Mouse (Mus musculus): ENCODE results near the gene Hs6st3. TPM values are rescaled to one million over a fixed set of nuclear protein-coding genes. Genes with fewer than 3 reads are reported as not detected.
"Not testable (repeated sequence)": the region's sequence is repeated elsewhere in the genome, so short reads cannot be mapped to it uniquely, and the experiment has no call there.

Hs6st3 gene
- polyA plus RNA-seq, 1 experiment from 2014 or later, result 1.2 TPM

- H3K27ac ChIP-seq (replicated peaks), result no peak overlapping the region
- H3K9ac ChIP-seq, result no peak overlapping the region
- 78% methylated on average over 3 of the region's 3 CpGs for WGBS
- H3K4me2 ChIP-seq, result no peak overlapping the region
- H3K9me3 ChIP-seq, result no peaks in the 10 kb centered on the region
- H3K4me3 ChIP-seq, result no peak overlapping the region
- no peak for ATAC-seq (ENCODE audit: low read depth)
- no peaks in the 10 kb centered on the region for H3K4me1 ChIP-seq (replicated peaks)
- no peaks in the 10 kb centered on the region for H3K36me3 ChIP-seq
- H3K27me3 ChIP-seq, result no peaks in the 10 kb centered on the region
Observed at GRCm38 (mm10) chr14:119255396-119255795, 117.3 kb downstream of the Hs6st3 start.

- Histone ChIP-seq H3K36me3 (no peaks in the 10 kb centered on the region), H3K4me3 (no peak overlapping the region), H3K9ac (no peak overlapping the region), H3K9me3 (no peaks in the 10 kb centered on the region), H3K4me1 (replicated peaks) (no peaks in the 10 kb centered on the region), H3K27me3 (no peaks in the 10 kb centered on the region), H3K27ac (replicated peaks) (no peak overlapping the region), H3K4me2 (no peak overlapping the region)
- ATAC-seq (ENCODE audit: low read depth), result no peak
- WGBS, result 87% methylated on average over 7 of the region's 7 CpGs
Observed at GRCm38 (mm10) chr14:119257072-119257471, 118.9 kb downstream of the Hs6st3 start.

- no peaks in the 10 kb centered on the region for H3K9me3 ChIP-seq
- H3K4me1 ChIP-seq (replicated peaks), result no peaks in the 10 kb centered on the region
- H3K36me3 ChIP-seq, result no peaks in the 10 kb centered on the region
- no peak overlapping the region for H3K27ac ChIP-seq (replicated peaks)
- no peak overlapping the region for H3K4me2 ChIP-seq
- H3K9ac ChIP-seq, result no peak overlapping the region
- no peak for ATAC-seq (ENCODE audit: low read depth)
- 66% methylated on average over 14 of the region's 14 CpGs for WGBS
- no peak overlapping the region for H3K4me3 ChIP-seq
- H3K27me3 ChIP-seq, result no peaks in the 10 kb centered on the region
Observed at GRCm38 (mm10) chr14:119260176-119260962, 122.2 kb downstream of the Hs6st3 start.

GRCm38 (mm10) chr14:119266334-119266733, 128.2 kb downstream of the Hs6st3 start:
- no peak for ATAC-seq (ENCODE audit: low read depth)
- 85% methylated on average over 7 of the region's 7 CpGs for WGBS
- H3K27ac ChIP-seq (replicated peaks), result no peak overlapping the region
- H3K4me1 ChIP-seq (replicated peaks), result no peaks in the 10 kb centered on the region
- H3K9ac ChIP-seq, result no peak overlapping the region
- H3K4me3 ChIP-seq, result no peak overlapping the region
- no peaks in the 10 kb centered on the region for H3K27me3 ChIP-seq
- no peak overlapping the region for H3K4me2 ChIP-seq
- H3K9me3 ChIP-seq, result no peaks in the 10 kb centered on the region
- H3K36me3 ChIP-seq, result no peaks in the 10 kb centered on the region

- Histone ChIP-seq H3K27ac (replicated peaks) (no peak overlapping the region), H3K9ac (no peak overlapping the region), H3K4me1 (replicated peaks) (no peaks in the 10 kb centered on the region), H3K9me3 (no peaks in the 10 kb centered on the region), H3K4me2 (no peak overlapping the region), H3K4me3 (no peak overlapping the region), H3K27me3 (no peaks in the 10 kb centered on the region), H3K36me3 (no peaks in the 10 kb centered on the region)
- no peak for ATAC-seq (ENCODE audit: low read depth)
- WGBS, result 75% methylated on average over 7 of the region's 7 CpGs
Observed at GRCm38 (mm10) chr14:119273088-119273487, 134.9 kb downstream of the Hs6st3 start.

- H3K36me3 ChIP-seq; H3K4me2 ChIP-seq; H3K9ac ChIP-seq; H3K27ac ChIP-seq (replicated peaks); H3K4me1 ChIP-seq (replicated peaks); H3K4me3 ChIP-seq; H3K9me3 ChIP-seq; H3K27me3 ChIP-seq; ATAC-seq (ENCODE audit: low read depth): not testable (repeated sequence)
- 91% methylated on average over 15 of the region's 15 CpGs for WGBS
Observed at GRCm38 (mm10) chr14:119278156-119278555, 140.0 kb downstream of the Hs6st3 start.

- Histone ChIP-seq H3K9me3 (no peaks in the 10 kb centered on the region), H3K27me3 (no peaks in the 10 kb centered on the region), H3K4me3 (no peak overlapping the region), H3K9ac (no peak overlapping the region), H3K36me3 (no peaks in the 10 kb centered on the region), H3K27ac (replicated peaks) (no peak overlapping the region), H3K4me1 (replicated peaks) (no peaks in the 10 kb centered on the region), H3K4me2 (no peak overlapping the region)
- 84% methylated on average over 3 of the region's 3 CpGs for WGBS
- ATAC-seq (ENCODE audit: low read depth), result no peak
Observed at GRCm38 (mm10) chr14:119283951-119284350, 145.8 kb downstream of the Hs6st3 start.

- H3K4me3 ChIP-seq, result no peak overlapping the region
Observed at GRCm38 (mm10) chr14:119289668-119290067, 151.5 kb downstream of the Hs6st3 start.

GRCm38 (mm10) chr14:119294071-119294470, 155.9 kb downstream of the Hs6st3 start:
- no peak overlapping the region for H3K4me2 ChIP-seq
- H3K36me3 ChIP-seq, result no peaks in the 10 kb centered on the region
- no peak overlapping the region for H3K4me3 ChIP-seq
- WGBS, result 83% methylated on average over 6 of the region's 6 CpGs
- H3K27me3 ChIP-seq, result no peaks in the 10 kb centered on the region
- H3K27ac ChIP-seq (replicated peaks), result no peak overlapping the region
- H3K9ac ChIP-seq, result no peak overlapping the region
- no peaks in the 10 kb centered on the region for H3K9me3 ChIP-seq
- H3K4me1 ChIP-seq (replicated peaks), result 0 out of 2 replicates have a peak, but pooled peaks cover 3% of the 10 kb centered on the region
- no peak for ATAC-seq (ENCODE audit: low read depth)

More at GRCm38 (mm10) chr14:119289668-119290067, 151.5 kb downstream of the Hs6st3 start:
- no peak overlapping the region for H3K27ac ChIP-seq (replicated peaks)
- ATAC-seq (ENCODE audit: low read depth), result no peak
- H3K9me3 ChIP-seq, result no peaks in the 10 kb centered on the region
- no peaks in the 10 kb centered on the region for H3K27me3 ChIP-seq
- no peaks in the 10 kb centered on the region for H3K4me1 ChIP-seq (replicated peaks)
- no peak overlapping the region for H3K4me2 ChIP-seq
- WGBS, result 62% methylated on average over 1 of the region's 1 CpGs
- no peak overlapping the region for H3K9ac ChIP-seq
- no peaks in the 10 kb centered on the region for H3K36me3 ChIP-seq

- no peak overlapping the region for H3K4me2 ChIP-seq
- no peaks in the 10 kb centered on the region for H3K36me3 ChIP-seq
- H3K27me3 ChIP-seq, result no peaks in the 10 kb centered on the region
- 77% methylated on average over 3 of the region's 3 CpGs for WGBS
- H3K27ac ChIP-seq (replicated peaks), result no peak overlapping the region
- ATAC-seq (ENCODE audit: low read depth), result no peak
- no peak overlapping the region for H3K9ac ChIP-seq
- no peaks in the 10 kb centered on the region for H3K4me1 ChIP-seq (replicated peaks)
- H3K9me3 ChIP-seq, result no peaks in the 10 kb centered on the region
- H3K4me3 ChIP-seq, result no peak overlapping the region
Observed at GRCm38 (mm10) chr14:119306461-119306860, 168.3 kb downstream of the Hs6st3 start.

GRCm38 (mm10) chr14:119318379-119318778, 180.2 kb downstream of the Hs6st3 start:
- Histone ChIP-seq H3K4me3 (no peak overlapping the region), H3K27ac (replicated peaks) (no peak overlapping the region), H3K4me2 (no peak overlapping the region), H3K27me3 (no peaks in the 10 kb centered on the region), H3K9ac (no peak overlapping the region), H3K4me1 (replicated peaks) (no peaks in the 10 kb centered on the region), H3K9me3 (no peaks in the 10 kb centered on the region), H3K36me3 (no peaks in the 10 kb centered on the region)
- no peak for ATAC-seq (ENCODE audit: low read depth)
- 93% methylated on average over 2 of the region's 2 CpGs for WGBS

- Histone ChIP-seq H3K4me3 (no peak overlapping the region), H3K4me1 (replicated peaks) (no peaks in the 10 kb centered on the region), H3K4me2 (no peak overlapping the region), H3K27me3 (no peaks in the 10 kb centered on the region), H3K36me3 (no peaks in the 10 kb centered on the region), H3K9me3 (no peaks in the 10 kb centered on the region), H3K9ac (no peak overlapping the region), H3K27ac (replicated peaks) (no peak overlapping the region)
- 76% methylated on average over 11 of the region's 11 CpGs for WGBS
- no peak for ATAC-seq (ENCODE audit: low read depth)
Observed at GRCm38 (mm10) chr14:119347236-119347635, 209.1 kb downstream of the Hs6st3 start.

GRCm38 (mm10) chr14:119361414-119361813, 223.3 kb downstream of the Hs6st3 start:
- Histone ChIP-seq H3K4me2 (no peak overlapping the region), H3K4me1 (replicated peaks) (no peaks in the 10 kb centered on the region), H3K27ac (replicated peaks) (no peak overlapping the region), H3K27me3 (no peaks in the 10 kb centered on the region), H3K4me3 (no peak overlapping the region), H3K9ac (no peak overlapping the region), H3K36me3 (no peaks in the 10 kb centered on the region), H3K9me3 (no peaks in the 10 kb centered on the region)
- ATAC-seq (ENCODE audit: low read depth), result no peak
- 94% methylated on average over 4 of the region's 4 CpGs for WGBS

All from neural tube, embryonic 13.5 days (tissue).